Mouse (Mus musculus) gonadal fat pad, adult 2 months (tissue): Measurements from ENCODE around the gene Limch1. TPM values are rescaled to one million over a fixed set of nuclear protein-coding genes. Genes with fewer than 3 reads are reported as not detected.

Experiments
- DNase-seq: peaks from one replicate; pipeline ENCODE4 v3.0.0-alpha.2; 2012; ENCODE audit warnings: low read depth
- polyA plus RNA-seq: library from polyadenylated mRNA; depleted of rRNA; stranded (reverse); fragments of >200 nt; gene quantifications from 2 replicates; pipeline ENCODE4 v1.2.3, GENCODE M21; 2012

Gene Limch1
- polyA plus RNA-seq, 1 experiment, result 11.7 TPM

GRCm38 (mm10) chr5:67032601-67033000, 287.0 kb downstream of the Limch1 start:
- no peak for DNase-seq

GRCm38 (mm10) chr5:67043932-67044331, 298.3 kb downstream of the Limch1 start:
- DNase-seq, result no peak

GRCm38 (mm10) chr5:67048003-67048402, 302.4 kb downstream of the Limch1 start:
- no peak for DNase-seq

GRCm38 (mm10) chr5:67057803-67058202, 312.2 kb downstream of the Limch1 start:
- no peak for DNase-seq

GRCm38 (mm10) chr5:67060519-67060918, 314.9 kb downstream of the Limch1 start:
- DNase-seq, result no peak

DNA sequence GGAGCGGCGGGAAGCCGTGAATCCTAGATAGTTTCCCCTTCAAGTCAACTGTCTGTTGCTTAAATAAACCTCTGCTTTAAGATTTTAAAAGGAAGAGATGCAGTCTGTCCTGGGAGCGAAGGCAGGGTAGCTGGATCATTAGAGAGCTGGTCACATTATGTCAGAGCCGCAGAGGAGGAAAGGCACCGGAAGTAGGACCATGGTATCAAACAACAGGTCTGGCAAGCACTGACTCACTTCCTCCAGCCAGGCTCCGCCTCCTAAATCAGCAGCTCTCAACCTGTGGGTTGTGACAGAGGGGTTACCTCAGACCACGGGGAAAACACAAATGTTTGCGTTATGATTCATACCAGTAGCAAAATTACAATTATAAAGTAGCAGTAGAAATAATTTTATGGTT, 318.0 kb downstream of the Limch1 start:
- no peak for DNase-seq

DNA sequence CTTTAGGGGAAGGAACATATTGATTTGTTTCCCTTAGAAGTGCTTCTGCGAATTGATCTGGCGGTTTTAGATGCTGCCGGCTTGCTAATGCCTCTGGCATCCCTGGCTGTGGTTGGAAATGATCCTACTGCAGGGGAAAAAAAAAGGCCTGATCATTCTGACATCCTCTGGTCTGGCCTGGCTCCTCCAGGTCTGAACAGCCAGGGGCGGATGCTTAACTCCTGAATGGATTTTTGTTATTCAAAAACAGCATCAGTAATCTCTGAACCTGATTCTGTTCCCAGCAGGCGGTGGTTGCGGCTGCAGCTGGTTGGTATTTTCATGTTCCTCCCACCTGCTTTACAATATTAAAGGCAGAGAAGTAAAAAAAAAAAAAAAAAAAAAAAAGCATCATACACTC, 337.5 kb downstream of the Limch1 start:
- no peak for DNase-seq

DNA sequence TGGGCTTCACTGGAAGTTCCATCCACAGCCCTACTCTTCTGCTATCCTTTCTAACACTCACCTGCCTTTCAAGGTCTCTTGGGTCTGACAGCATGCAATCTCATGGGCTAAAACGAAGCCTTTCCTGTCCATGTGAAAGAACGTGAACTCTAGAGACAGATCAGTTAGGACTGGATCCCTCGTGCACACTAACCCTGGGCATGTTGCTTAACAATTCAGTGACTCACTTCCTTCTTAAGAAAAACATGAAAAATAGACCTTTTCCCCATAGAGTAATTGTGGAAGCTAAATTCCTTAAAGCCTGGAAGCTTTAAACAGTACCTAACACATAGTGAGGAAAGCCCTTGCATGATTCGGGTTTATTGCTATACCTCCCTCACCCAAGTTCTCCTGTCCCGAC, 345.2 kb downstream of the Limch1 start:
- DNase-seq, result no peak

DNA sequence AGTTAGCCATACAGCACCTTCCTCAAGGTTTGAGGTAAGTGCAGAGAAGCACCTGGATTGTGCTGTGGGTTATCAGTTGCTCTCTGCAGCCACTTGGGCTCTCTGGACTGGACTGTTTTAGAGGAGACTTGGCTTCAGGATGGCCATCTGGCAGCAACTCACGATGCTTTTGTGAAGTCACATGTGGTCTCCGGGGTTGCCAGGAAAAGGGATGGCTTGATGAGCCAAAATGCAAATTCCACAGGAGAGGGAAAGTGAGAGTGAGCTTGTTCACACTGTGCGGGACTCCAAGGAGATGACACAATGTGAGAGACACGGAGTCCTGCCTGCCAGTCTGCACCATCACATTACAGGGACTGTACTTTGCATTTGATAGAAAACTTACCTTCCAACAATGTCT, 346.1 kb downstream of the Limch1 start:
- DNase-seq, result no peak

GRCm38 (mm10) chr5:67093991-67094390, 348.4 kb downstream of the Limch1 start:
- no peak for DNase-seq

DNA sequence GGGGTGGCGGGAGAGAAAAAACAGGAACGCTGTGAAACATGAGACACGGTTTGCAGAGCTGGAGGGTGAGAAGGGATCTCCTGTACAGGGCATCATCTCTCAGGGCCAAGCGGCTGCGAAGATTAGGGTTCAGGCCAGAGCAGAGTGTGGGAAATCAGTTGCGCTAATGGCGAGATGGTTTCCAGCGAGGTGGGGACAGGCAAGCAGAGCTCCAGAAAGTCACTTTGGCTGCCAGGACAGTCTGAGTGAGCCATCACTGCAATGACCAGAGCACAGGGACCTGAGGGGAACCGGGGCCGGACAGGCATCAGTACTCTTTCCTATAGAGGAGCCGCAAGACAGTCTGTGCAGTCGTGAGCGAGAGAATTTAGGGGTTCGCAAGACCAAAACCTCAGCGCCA, 349.5 kb downstream of the Limch1 start:
- no peak for DNase-seq

GRCm38 (mm10) chr5:67095651-67096377, 350.2 kb downstream of the Limch1 start:
- DNase-seq, result no peak

- no peak for DNase-seq
These were observed 350.7 kb downstream of the Limch1 start for GRCm38 (mm10) chr5:67096378-67096771.

GRCm38 (mm10) chr5:67097106-67098050, 351.8 kb downstream of the Limch1 start:
- DNase-seq, result no peak

DNA sequence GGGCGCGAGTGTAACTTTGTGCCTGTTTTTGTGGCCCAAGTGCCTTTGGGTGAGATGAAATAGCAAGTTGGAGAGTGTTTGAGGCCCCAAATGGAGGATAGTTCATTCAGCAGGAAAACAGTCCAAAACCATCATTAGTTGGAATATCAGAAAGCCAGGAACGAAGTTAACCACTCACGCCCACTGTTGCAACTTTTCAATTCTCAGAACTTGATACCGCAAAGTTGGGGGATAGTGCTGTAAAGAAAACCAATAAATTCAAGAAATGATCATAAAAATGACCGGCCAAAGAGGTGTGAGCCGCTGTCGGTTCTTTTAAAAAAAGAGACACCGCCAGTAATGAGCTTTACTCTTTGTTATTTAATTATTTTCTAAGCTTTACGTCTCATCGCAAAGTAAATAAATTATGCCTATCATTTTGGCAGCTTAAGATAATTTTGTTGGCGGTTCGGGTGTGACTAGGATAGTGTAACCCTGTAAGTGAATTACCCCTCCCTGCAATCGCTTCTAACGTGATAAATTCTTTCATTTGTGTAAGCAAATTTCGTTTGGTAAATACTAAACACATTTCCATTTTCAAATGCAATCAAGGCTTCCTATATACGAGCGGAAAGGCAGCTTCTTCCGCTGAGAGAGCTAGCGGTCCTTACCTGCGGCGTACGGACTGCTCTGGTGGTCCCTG, 352.6 kb downstream of the Limch1 start:
- no peak for DNase-seq

- DNase-seq, result no peak
These were observed 353.2 kb downstream of the Limch1 start, which contains the start of gene Phox2b for GRCm38 (mm10) chr5:67098733-67099323. TSS of gene Phox2b (minus strand) at chr5:67099301.

DNA sequence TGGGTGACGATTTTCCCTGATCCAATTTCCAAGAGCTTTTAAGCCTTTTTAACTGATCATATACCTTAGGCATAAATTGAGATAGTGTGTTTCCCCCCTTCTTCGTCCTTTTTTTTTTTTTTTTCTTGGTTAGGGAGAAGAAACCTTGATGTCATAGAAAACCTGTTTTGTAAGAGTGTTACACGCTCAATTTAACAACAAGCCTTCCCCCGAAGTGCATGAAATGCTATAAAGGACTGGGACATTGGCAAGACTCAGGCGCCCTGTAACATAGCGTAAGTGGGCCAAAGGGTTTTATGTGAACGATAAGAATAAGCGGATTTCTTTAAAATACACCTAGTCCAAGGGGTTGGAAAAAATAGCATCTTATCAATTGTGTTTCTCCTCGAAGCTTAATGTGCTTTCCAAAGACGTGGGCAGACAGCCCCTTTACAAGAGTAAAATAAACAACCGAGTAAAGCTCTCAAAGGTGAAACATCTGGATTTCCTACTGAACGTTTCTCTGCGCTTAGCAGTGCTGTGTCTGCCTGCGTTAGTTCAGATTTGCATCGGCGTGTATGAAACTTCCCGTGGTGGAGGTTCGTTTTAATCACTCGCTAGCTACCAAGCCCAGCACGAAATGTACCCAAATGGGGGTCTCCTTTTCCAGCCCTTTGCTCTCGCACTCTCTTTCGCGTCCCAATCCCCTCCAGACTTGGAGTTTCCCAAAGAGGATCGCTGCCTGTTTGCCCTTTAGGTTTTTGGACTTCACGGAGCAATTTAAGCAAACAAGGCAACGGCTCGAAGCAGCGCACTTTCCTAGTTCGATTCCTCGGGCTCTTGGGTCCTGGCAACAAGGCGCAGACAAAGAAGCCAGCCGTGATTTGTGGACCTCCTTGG, 354.0 kb downstream of the Limch1 start:
- no peak for DNase-seq

GRCm38 (mm10) chr5:67100564-67101394, 355.2 kb downstream of the Limch1 start:
- no peak for DNase-seq

- DNase-seq, result no peak
These were observed 355.8 kb downstream of the Limch1 start for GRCm38 (mm10) chr5:67101395-67101760.
